Mouse (Mus musculus) testis, adult 2 months (tissue): ENCODE measurements around the gene Hydin.

Experiments used
- CTCF ChIP-seq: fragments of 200-500 bp; IDR thresholded peaks from 2 replicates; pipeline ENCODE4 v1.5.1; 2012; ENCODE audit warnings: low read depth, mild to moderate bottlenecking, inconsistent platforms, low read length, moderate library complexity; ENCODE audit not compliant: control insufficient read depth, insufficient read depth, insufficient replicate concordance
- POLR2A ChIP-seq: fragments of 200-500 bp; IDR thresholded peaks from 2 replicates; pipeline ENCODE4 v1.6.1; 2012; ENCODE audit warnings: low read depth, mild to moderate bottlenecking, inconsistent platforms, low read length, moderate library complexity; ENCODE audit not compliant: control insufficient read depth

- TF ChIP-seq POLR2A: no peak
- TF ChIP-seq CTCF: no peak
Observed at GRCm38 (mm10) chr8:110424146-110424545, 157.4 kb downstream of the Hydin start.
